In genomic region chr6:127239529-127240471, GRCm38 (mm10) we compare ENCODE assay signal across 11 mouse cellular contexts.
DNase-seq lines count a peak whose midpoint lies in the region; ATAC-seq and TF ChIP-seq lines count a peak whose summit lies in the region.
"Had no signal": no experiment of that assay in that cellular context is flagged by ENCODE, and none has a peak within 500 bp of the region (broad histone marks: within the 10 kb centered on the region; RNA-seq: fewer than 3 reads in every experiment).

No protein-coding gene starts in this region.

- WGBS in bone marrow, adult 2 months, result 10% methylated on average over 12 of the region's 12 CpGs
- WGBS in liver, embryonic 12.5 days (ENCODE audit: insufficient replicate concordance), result 42% methylated on average over 12 of the region's 12 CpGs

- H3K9me3 ChIP-seq in liver, embryonic 12.5 days (replicated peaks), result no peaks in the 10 kb centered on the region
- H3K9me3 ChIP-seq: midbrain, embryonic 13.5 days had no signal

- no peak for TF ChIP-seq CTCF in bone marrow, adult 2 months (IDR thresholded peaks at IDR 0.05; ENCODE audit: control insufficient read depth, insufficient read depth, low read length)

- no peaks in the 10 kb centered on the region for H3K27me3 ChIP-seq in liver, embryonic 12.5 days (replicated peaks)
- no peaks in the 10 kb centered on the region for H3K27me3 ChIP-seq in splenic B cell, adult 2 months (ENCODE audit: control insufficient read depth, insufficient read depth, low read length, poor library complexity, severe bottlenecking)
- H3K27me3 ChIP-seq: midbrain, embryonic 13.5 days had no signal

- H3K4me3 ChIP-seq in bone marrow, adult 2 months (replicated peaks; ENCODE audit: control insufficient read depth, low read depth, low read length), result peak overlapping the region; percentile 29
- H3K4me3 ChIP-seq in liver, embryonic 12.5 days, result no peak overlapping the region
- H3K4me3 ChIP-seq: midbrain, embryonic 13.5 days had no signal

- TF ChIP-seq POLR2A in bone marrow, adult 2 months (IDR thresholded peaks at IDR 0.05; ENCODE audit: borderline replicate concordance, control insufficient read depth, low read depth, low read length), result no peak

- no peak overlapping the region for H3K9ac ChIP-seq in liver, embryonic 12.5 days
- H3K9ac ChIP-seq: midbrain, embryonic 13.5 days had no signal

- H3K4me1 ChIP-seq in bone marrow, adult 2 months (ENCODE audit: control insufficient read depth, insufficient read depth, low read length), result peaks cover 5% of the 10 kb centered on the region; the same call in 1 of the 2 replicates
- H3K4me1 ChIP-seq in liver, embryonic 12.5 days, result 0 out of 2 replicates have a peak, but pooled peaks cover 5% of the 10 kb centered on the region
- H3K4me1 ChIP-seq: midbrain, embryonic 13.5 days had no signal

- no peaks in the 10 kb centered on the region for H3K36me3 ChIP-seq in liver, embryonic 12.5 days
- H3K36me3 ChIP-seq in splenic B cell, adult 2 months (ENCODE audit: control insufficient read depth, insufficient read depth, low read length, poor library complexity, severe bottlenecking), result no peaks in the 10 kb centered on the region
- H3K36me3 ChIP-seq: midbrain, embryonic 13.5 days had no signal

- ATAC-seq in CD4-positive, CD25-positive, alpha-beta regulatory T cell, adult 4 months, result peak; percentile 72
- no peak for ATAC-seq in liver, embryonic 12.5 days
- ATAC-seq: intestine, embryonic 16.5 days; midbrain, embryonic 13.5 days had no signal

- peak; percentile 72 for DNase-seq in splenic B cell, adult 2 months (ENCODE audit: low read depth, low spot score)
- no peak for DNase-seq in embryo, embryonic 10.5 days (ENCODE audit: low spot score)
- DNase-seq in layer of hippocampus, adult 8-10 months (ENCODE audit: low spot score in 2 of 2), result no peak
- DNase-seq in cerebellum, postnatal 36 days, result no peak
- DNase-seq: adrenal gland, postnatal 36 days; lung, adult 18-20 months had no signal

- peak overlapping the region; percentile 52 for H3K27ac ChIP-seq in bone marrow, adult 2 months (ENCODE audit: control insufficient read depth, insufficient read depth, low read depth, low read length, poor library complexity)
- no peak overlapping the region for H3K27ac ChIP-seq in liver, embryonic 12.5 days
- H3K27ac ChIP-seq: midbrain, embryonic 13.5 days had no signal

- peak overlapping the region; percentile 10; the same call in 1 of the 2 replicates for H3K4me2 ChIP-seq in liver, embryonic 12.5 days
- H3K4me2 ChIP-seq: midbrain, embryonic 13.5 days had no signal
